Mouse (Mus musculus) right cerebral cortex, postnatal 14 days (tissue): ENCODE data around the gene Polr3g.
"Not testable (repeated sequence)": the region's sequence is repeated elsewhere in the genome, so short reads cannot be mapped to it uniquely, and the experiment has no call there.

Experiments used
- DNase-seq: peaks from one replicate; pipeline ENCODE4 v3.0.0; 2022

The Polr3g gene

GRCm38 (mm10) chr13:81684258-81684657, 26.6 kb downstream of the Polr3g start:
- DNase-seq: no peak

- DNase-seq: no peak
These were observed 27.7 kb downstream of the Polr3g start for GRCm38 (mm10) chr13:81683107-81683506.

GRCm38 (mm10) chr13:81675333-81675732, 35.5 kb downstream of the Polr3g start:
- no peak for DNase-seq

- no peak for DNase-seq
These were observed 43.1 kb downstream of the Polr3g start for GRCm38 (mm10) chr13:81667713-81668112.

- no peak for DNase-seq
These were observed 46.5 kb downstream of the Polr3g start for GRCm38 (mm10) chr13:81664331-81664698.

- DNase-seq: no peak
These were observed 47.1 kb downstream of the Polr3g start for GRCm38 (mm10) chr13:81663566-81664330.

- no peak for DNase-seq
These were observed 52.6 kb downstream of the Polr3g start for GRCm38 (mm10) chr13:81658053-81658752.

GRCm38 (mm10) chr13:81657351-81658052, 53.3 kb downstream of the Polr3g start, which contains the start of gene Lysmd3:
Gene Lysmd3 (plus strand): TSS chr13:81657663.
- DNase-seq: peak; percentile 94

- no peak for DNase-seq
These were observed 53.8 kb downstream of the Polr3g start for GRCm38 (mm10) chr13:81657008-81657350.

- DNase-seq: no peak
These were observed 54.5 kb downstream of the Polr3g start for GRCm38 (mm10) chr13:81656091-81656850.

GRCm38 (mm10) chr13:81650382-81650781, 60.4 kb downstream of the Polr3g start:
- DNase-seq: not testable (repeated sequence)

- no peak for DNase-seq
These were observed 64.5 kb downstream of the Polr3g start for GRCm38 (mm10) chr13:81646348-81646747.

GRCm38 (mm10) chr13:81644047-81644565, 66.7 kb downstream of the Polr3g start:
- no peak for DNase-seq

- no peak for DNase-seq
These were observed 68.2 kb downstream of the Polr3g start for GRCm38 (mm10) chr13:81642491-81643149.

GRCm38 (mm10) chr13:81641289-81642045, 69.3 kb downstream of the Polr3g start:
- peak; percentile 57 for DNase-seq

- no peak for DNase-seq
These were observed 69.9 kb downstream of the Polr3g start for GRCm38 (mm10) chr13:81640881-81641280.

- DNase-seq: no peak
These were observed 71.2 kb downstream of the Polr3g start for GRCm38 (mm10) chr13:81639624-81640023.

GRCm38 (mm10) chr13:81632720-81633415, 77.9 kb downstream of the Polr3g start, which contains the start of gene Adgrv1:
Gene Adgrv1 (minus strand): TSS chr13:81633154.
- peak; percentile 55 for DNase-seq

GRCm38 (mm10) chr13:81630566-81630965, 80.2 kb downstream of the Polr3g start:
- DNase-seq: no peak

- DNase-seq: no peak
These were observed 81.4 kb downstream of the Polr3g start for GRCm38 (mm10) chr13:81629395-81629794.
